Mouse (Mus musculus) embryonic facial prominence, embryonic 15.5 days (tissue): Measurements from ENCODE around the gene Gm28051. TPM values are rescaled to one million over a fixed set of nuclear protein-coding genes. Genes with fewer than 3 reads are reported as not detected.
A peak's percentile ranks its signal among the peaks of the same experiment; 100 is the strongest.

Experiments used
- ATAC-seq: fragments of 200-750 bp; cut with Nextera tagmentation; 2 replicates; pipeline ENCODE4 v1.8.0; 2017; ENCODE audit warnings: low read depth, moderate TSS enrichment; ENCODE audit not compliant: insufficient number of reproducible peaks, low FRiP score, low TSS enrichment
- H3K27ac ChIP-seq: fragments of 300-500 bp; sonication (generic); replicated peaks from 2 replicates; pipeline ENCODE4 v1.5.1; 2015; ENCODE audit warnings: mild to moderate bottlenecking, inconsistent platforms
- H3K27me3 ChIP-seq: fragments of 300-500 bp; sonication (generic); 2 replicates; pipeline ENCODE4 v1.6.1; 2015; ENCODE audit warnings: inconsistent platforms
- H3K36me3 ChIP-seq: fragments of 300-500 bp; sonication (generic); 2 replicates; pipeline ENCODE4 v1.6.1; 2015; ENCODE audit warnings: mild to moderate bottlenecking, inconsistent platforms
- H3K4me1 ChIP-seq: fragments of 300-500 bp; sonication (generic); 2 replicates; pipeline ENCODE4 v1.6.1; 2015; ENCODE audit warnings: inconsistent platforms
- H3K4me2 ChIP-seq: fragments of 300-500 bp; sonication (generic); replicated peaks from 2 replicates; pipeline ENCODE4 v1.6.1; 2015; ENCODE audit warnings: mild to moderate bottlenecking, inconsistent platforms
- H3K4me3 ChIP-seq: fragments of 300-500 bp; sonication (generic); replicated peaks from 2 replicates; pipeline ENCODE4 v1.5.1; 2015; ENCODE audit warnings: mild to moderate bottlenecking, inconsistent platforms
- H3K9ac ChIP-seq: fragments of 300-500 bp; sonication (generic); 2 replicates; pipeline ENCODE4 v1.6.1; 2015; ENCODE audit warnings: inconsistent platforms
- H3K9me3 ChIP-seq: fragments of 300-500 bp; sonication (generic); replicated peaks from 2 replicates; pipeline ENCODE4 v1.6.1; 2016; ENCODE audit warnings: inconsistent platforms
- WGBS: fragments of 180-500 bp; shearing (Covaris S2); methylation state at CpG from one replicate; pipeline ENCODE4 v1.1.7; 2015; 5-methylcytosine and 5-hydroxymethylcytosine counted together
- polyA plus RNA-seq: library from polyadenylated mRNA; unstranded; fragments of >200 nt; fragmentation: Nextera tagmentation; extraction: Ambion mirVana; gene quantifications from 2 replicates; pipeline ENCODE4 v1.2.1, GENCODE M21; 2015

Gm28051 gene
- polyA plus RNA-seq, 1 experiment from 2014 or later: not detected

DNA sequence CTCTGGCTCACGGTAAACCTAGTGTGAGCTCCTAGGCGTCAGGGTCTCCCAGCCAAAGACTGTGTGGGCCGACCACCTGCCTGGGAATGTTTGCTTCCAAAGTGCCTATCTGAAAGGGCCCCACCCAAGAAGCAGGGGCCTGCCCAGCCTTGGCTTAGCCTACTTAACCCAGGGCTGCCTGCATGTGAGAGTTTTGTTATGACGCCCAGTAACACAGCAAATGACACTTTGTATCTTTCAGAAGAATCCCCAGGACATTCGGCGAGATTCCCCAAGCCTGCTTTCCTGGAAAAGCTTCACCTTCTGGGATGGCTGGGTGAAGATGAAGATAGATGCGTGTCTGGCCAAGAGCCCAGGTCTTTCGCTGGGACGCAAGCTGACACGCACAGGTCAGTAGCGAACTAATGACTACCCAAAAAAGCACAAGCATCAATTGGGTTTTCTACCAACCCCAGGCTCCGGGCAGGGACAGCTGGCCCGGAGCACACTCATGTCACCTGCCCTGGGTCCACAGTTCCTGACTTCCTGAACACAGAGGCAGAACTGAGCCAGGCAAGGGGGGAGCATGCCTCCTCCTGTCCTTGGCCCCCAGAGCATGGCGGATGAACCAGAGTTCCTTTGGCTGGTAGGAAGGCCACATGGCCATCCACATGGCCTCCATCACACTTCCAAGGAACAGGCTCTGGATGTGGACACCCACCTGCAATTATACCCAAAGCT lies 60.8 kb downstream of the Gm28051 start:
- H3K27me3 ChIP-seq: no peaks in the 10 kb centered on the region
- no peak overlapping the region for H3K4me2 ChIP-seq
- ATAC-seq: no peak
- no peaks in the 10 kb centered on the region for H3K36me3 ChIP-seq
- peaks cover 35% of the 10 kb centered on the region for H3K4me1 ChIP-seq
- H3K9ac ChIP-seq: no peak overlapping the region
- 84% methylated on average over 14 of the region's 14 CpGs for WGBS
- H3K4me3 ChIP-seq: no peak overlapping the region
- no peaks in the 10 kb centered on the region for H3K9me3 ChIP-seq
- no peak overlapping the region for H3K27ac ChIP-seq

- no peaks in the 10 kb centered on the region for H3K9me3 ChIP-seq
- no peak for ATAC-seq
- 57% methylated on average over 18 of the region's 18 CpGs for WGBS
- no peak overlapping the region for H3K4me2 ChIP-seq
- H3K27me3 ChIP-seq: no peaks in the 10 kb centered on the region
- H3K4me3 ChIP-seq: no peak overlapping the region
- no peak overlapping the region for H3K27ac ChIP-seq
- no peak overlapping the region for H3K9ac ChIP-seq
- no peaks in the 10 kb centered on the region for H3K36me3 ChIP-seq
- peaks cover 41% of the 10 kb centered on the region for H3K4me1 ChIP-seq
These were observed 62.0 kb downstream of the Gm28051 start for GRCm38 (mm10) chr12:102695369-102696239.

DNA sequence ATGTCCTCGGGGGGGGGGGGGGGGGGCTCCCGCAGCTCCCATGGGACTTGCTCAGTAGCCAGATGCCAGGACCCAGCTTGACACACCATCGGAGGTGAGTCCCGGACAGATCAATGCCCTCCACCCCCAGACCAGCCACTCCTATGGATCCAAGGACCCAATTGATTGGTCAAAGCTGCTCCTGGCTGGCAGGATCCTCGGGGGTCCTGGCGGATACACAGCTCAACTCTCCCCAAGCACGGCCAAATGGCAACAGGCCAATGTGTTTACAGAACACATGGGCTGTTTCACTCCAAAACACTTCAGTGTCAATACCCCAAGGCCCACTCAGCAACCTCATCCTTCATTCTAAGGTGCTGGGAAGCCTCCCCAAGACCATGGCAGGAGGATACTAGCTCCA lies 65.8 kb downstream of the Gm28051 start:
- H3K27ac ChIP-seq: no peak overlapping the region
- no peak overlapping the region for H3K4me3 ChIP-seq
- H3K4me1 ChIP-seq: peaks cover 15% of the 10 kb centered on the region; the same call in 1 of the 2 replicates
- no peak overlapping the region for H3K9ac ChIP-seq
- H3K36me3 ChIP-seq: no peaks in the 10 kb centered on the region
- ATAC-seq: no peak
- WGBS: 74% methylated on average over 7 of the region's 7 CpGs
- H3K27me3 ChIP-seq: no peaks in the 10 kb centered on the region
- no peak overlapping the region for H3K4me2 ChIP-seq
- H3K9me3 ChIP-seq: no peaks in the 10 kb centered on the region

- no peaks in the 10 kb centered on the region for H3K36me3 ChIP-seq
- no peaks in the 10 kb centered on the region for H3K9me3 ChIP-seq
- ATAC-seq: no peak
- H3K4me1 ChIP-seq: peaks cover 15% of the 10 kb centered on the region; the same call in 1 of the 2 replicates
- WGBS: 62% methylated on average over 11 of the region's 11 CpGs
- H3K4me3 ChIP-seq: no peak overlapping the region
- H3K27ac ChIP-seq: no peak overlapping the region
- H3K4me2 ChIP-seq: no peak overlapping the region
- H3K27me3 ChIP-seq: no peaks in the 10 kb centered on the region
- no peak overlapping the region for H3K9ac ChIP-seq
These were observed 66.4 kb downstream of the Gm28051 start for GRCm38 (mm10) chr12:102691180-102691579.

- no peaks in the 10 kb centered on the region for H3K36me3 ChIP-seq
- H3K4me3 ChIP-seq: no peak overlapping the region
- no peak for ATAC-seq
- 78% methylated on average over 15 of the region's 15 CpGs for WGBS
- peaks cover 21% of the 10 kb centered on the region for H3K4me1 ChIP-seq
- no peaks in the 10 kb centered on the region for H3K27me3 ChIP-seq
- H3K4me2 ChIP-seq: no peak overlapping the region
- no peak overlapping the region for H3K9ac ChIP-seq
- H3K27ac ChIP-seq: no peak overlapping the region
- H3K9me3 ChIP-seq: no peaks in the 10 kb centered on the region
These were observed 67.6 kb downstream of the Gm28051 start for GRCm38 (mm10) chr12:102689773-102690563.

DNA sequence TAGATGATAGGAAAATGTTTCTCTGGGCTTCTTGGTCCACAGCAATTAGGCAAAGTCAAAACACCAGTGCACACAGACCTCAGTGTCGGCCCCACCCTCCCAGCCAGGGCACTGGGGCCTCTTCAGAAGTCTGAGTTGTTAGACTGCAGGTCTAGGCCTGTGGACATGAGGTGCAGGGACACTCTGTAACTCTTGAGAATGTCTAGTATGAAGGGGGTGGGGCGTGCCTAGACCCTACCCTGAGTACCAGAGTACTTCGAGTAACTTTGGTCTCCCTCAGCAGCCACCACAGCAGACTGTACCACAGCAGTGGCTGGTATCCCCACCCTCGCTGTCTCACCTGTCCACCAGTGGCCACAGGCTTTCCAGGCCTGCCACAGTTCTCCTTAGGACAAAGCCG lies 71.2 kb downstream of the Gm28051 start:
- Histone ChIP-seq H3K36me3 (no peaks in the 10 kb centered on the region), H3K9ac (no peak overlapping the region), H3K4me1 (peaks cover 34% of the 10 kb centered on the region), H3K4me3 (no peak overlapping the region), H3K4me2 (no peak overlapping the region), H3K27ac (no peak overlapping the region), H3K9me3 (no peaks in the 10 kb centered on the region), H3K27me3 (no peaks in the 10 kb centered on the region)
- ATAC-seq: no peak
- WGBS: 83% methylated on average over 5 of the region's 5 CpGs

- Histone ChIP-seq H3K36me3 (no peaks in the 10 kb centered on the region), H3K4me3 (no peak overlapping the region), H3K9ac (no peak overlapping the region), H3K27me3 (no peaks in the 10 kb centered on the region), H3K4me2 (no peak overlapping the region), H3K4me1 (peaks cover 33% of the 10 kb centered on the region), H3K9me3 (no peaks in the 10 kb centered on the region), H3K27ac (no peak overlapping the region)
- no peak for ATAC-seq
- WGBS: 34% methylated on average over 9 of the region's 9 CpGs
These were observed 72.0 kb downstream of the Gm28051 start for GRCm38 (mm10) chr12:102685523-102685931.

DNA sequence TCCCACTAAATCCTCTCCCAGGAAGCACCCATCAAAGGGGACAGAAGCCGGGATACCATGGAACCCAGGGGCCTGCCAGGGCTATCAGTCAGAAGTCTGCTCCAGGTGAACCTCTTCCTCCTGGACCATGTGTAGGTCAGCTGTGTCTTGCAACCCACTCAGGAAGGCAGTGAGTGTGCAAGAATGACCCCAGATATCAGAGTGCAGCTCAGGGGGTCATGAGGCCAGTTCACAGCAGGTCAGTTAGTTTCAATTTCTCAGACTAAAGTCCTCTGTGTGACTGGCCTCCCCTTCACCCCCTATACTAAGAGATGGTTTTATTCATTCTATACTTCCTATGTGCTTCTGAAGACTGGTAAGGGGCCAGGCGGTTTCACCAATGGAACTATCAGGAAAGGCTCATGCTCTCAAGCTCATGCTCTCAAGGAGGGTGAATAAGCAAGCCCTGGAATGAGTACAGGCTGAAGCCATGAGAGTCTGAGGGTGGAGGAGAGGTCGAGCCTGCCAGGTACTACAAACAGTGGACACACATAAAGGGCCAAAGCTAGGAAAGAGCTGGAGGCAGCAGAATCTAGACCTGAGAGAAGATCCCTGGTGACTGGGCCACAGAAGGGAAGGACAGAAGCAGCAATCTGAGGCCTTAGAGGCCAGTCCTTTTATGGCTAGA lies 72.7 kb downstream of the Gm28051 start:
- H3K4me1 ChIP-seq: peaks cover 38% of the 10 kb centered on the region
- H3K36me3 ChIP-seq: no peaks in the 10 kb centered on the region
- 0 out of 2 replicates have a peak overlapping the region, but pooled peaks have one; percentile 23 for H3K27ac ChIP-seq
- no peak for ATAC-seq
- no peak overlapping the region for H3K9ac ChIP-seq
- H3K9me3 ChIP-seq: no peaks in the 10 kb centered on the region
- no peak overlapping the region for H3K4me2 ChIP-seq
- WGBS: 82% methylated on average over 3 of the region's 3 CpGs
- no peak overlapping the region for H3K4me3 ChIP-seq
- H3K27me3 ChIP-seq: no peaks in the 10 kb centered on the region

GRCm38 (mm10) chr12:102683979-102684378 lies 73.6 kb downstream of the Gm28051 start:
- Histone ChIP-seq H3K27ac (0 out of 2 replicates have a peak overlapping the region, but pooled peaks have one; percentile 23), H3K9me3 (no peaks in the 10 kb centered on the region), H3K4me1 (peaks cover 44% of the 10 kb centered on the region), H3K27me3 (no peaks in the 10 kb centered on the region), H3K9ac (no peak overlapping the region), H3K36me3 (no peaks in the 10 kb centered on the region), H3K4me3 (no peak overlapping the region), H3K4me2 (no peak overlapping the region)
- whole genome bisulfite sequencing: 55% methylated on average over 5 of the region's 5 CpGs
- no peak for ATAC-seq

GRCm38 (mm10) chr12:102683438-102683837 lies 74.1 kb downstream of the Gm28051 start:
- H3K27ac ChIP-seq: no peak overlapping the region
- H3K4me2 ChIP-seq: no peak overlapping the region
- H3K36me3 ChIP-seq: no peaks in the 10 kb centered on the region
- 79% methylated on average over 6 of the region's 6 CpGs for WGBS
- peaks cover 44% of the 10 kb centered on the region for H3K4me1 ChIP-seq
- no peaks in the 10 kb centered on the region for H3K27me3 ChIP-seq
- no peaks in the 10 kb centered on the region for H3K9me3 ChIP-seq
- H3K9ac ChIP-seq: no peak overlapping the region
- H3K4me3 ChIP-seq: no peak overlapping the region
- no peak for ATAC-seq
